Mouse (Mus musculus) embryonic facial prominence, embryonic 14.5 days (tissue): ENCODE data around the gene P4ha2. TPM values are rescaled to one million over a fixed set of nuclear protein-coding genes. Genes with fewer than 3 reads are reported as not detected.

Experiments
- ATAC-seq: fragments of 200-750 bp; cut with Nextera tagmentation; 2 replicates; pipeline ENCODE4 v1.8.0; 2017; ENCODE audit warnings: low read depth, moderate number of reproducible peaks, moderate TSS enrichment
- DNase-seq: peaks from one replicate; pipeline ENCODE4 v3.0.0-alpha.2; 2015; ENCODE audit warnings: low spot score
- H3K27ac ChIP-seq: fragments of 300-500 bp; sonication (generic); replicated peaks from 2 replicates; pipeline ENCODE4 v1.5.1; 2014; ENCODE audit warnings: low read depth, mild to moderate bottlenecking, low read length, moderate library complexity
- H3K27me3 ChIP-seq: fragments of 300-500 bp; sonication (generic); replicated peaks from 2 replicates; pipeline ENCODE4 v1.6.1; 2014; ENCODE audit warnings: low read length; ENCODE audit not compliant: control insufficient read depth, insufficient read depth
- H3K36me3 ChIP-seq: fragments of 300-500 bp; sonication (generic); 2 replicates; pipeline ENCODE4 v1.6.1; 2014; ENCODE audit warnings: low read length, mixed read lengths; ENCODE audit not compliant: control insufficient read depth, insufficient read depth
- H3K4me1 ChIP-seq: fragments of 300-500 bp; sonication (generic); 2 replicates; pipeline ENCODE4 v1.6.1; 2014; ENCODE audit warnings: antibody characterized with exemption, low read length; ENCODE audit not compliant: control insufficient read depth, insufficient read depth
- H3K4me2 ChIP-seq: fragments of 300-500 bp; sonication (generic); 2 replicates; pipeline ENCODE4 v1.6.1; 2014; ENCODE audit warnings: low read depth, mild to moderate bottlenecking, low read length, moderate library complexity, mixed read lengths
- H3K4me3 ChIP-seq: fragments of 300-500 bp; sonication (generic); 2 replicates; pipeline ENCODE4 v1.5.1; 2014; ENCODE audit warnings: low read depth, mild to moderate bottlenecking, low read length
- H3K9ac ChIP-seq: fragments of 300-500 bp; sonication (generic); 2 replicates; pipeline ENCODE4 v1.6.1; 2014; ENCODE audit warnings: low read depth, mild to moderate bottlenecking, low read length, moderate library complexity, mixed read lengths
- H3K9me3 ChIP-seq: fragments of 300-500 bp; sonication (generic); 2 replicates; pipeline ENCODE4 v1.6.1; 2016; ENCODE audit warnings: low read length; ENCODE audit not compliant: control insufficient read depth
- WGBS: fragments of 180-500 bp; shearing (Covaris S2); extraction: QIAGEN DNeasy Blood & Tissue Kit; methylation state at CpG from one replicate; pipeline ENCODE4 v1.1.7; 2014; 5-methylcytosine and 5-hydroxymethylcytosine counted together
- polyA plus RNA-seq: library from polyadenylated mRNA; unstranded; fragments of >200 nt; fragmentation: Nextera tagmentation; extraction: Ambion mirVana; gene quantifications from 2 replicates; pipeline ENCODE4 v1.2.1, GENCODE M21; 2014

The P4ha2 gene
- polyA plus RNA-seq, 1 experiment from 2014 or later = 120 TPM

- Histone ChIP-seq H3K4me2 (peak overlapping the region; percentile 3; the same call in 1 of the 2 replicates), H3K36me3 (0 out of 2 replicates have a peak, but pooled peaks cover 14% of the 10 kb centered on the region), H3K9ac (0 out of 2 replicates have a peak overlapping the region, but pooled peaks have one; percentile 25), H3K4me1 (peaks cover 40% of the 10 kb centered on the region), H3K27ac (peak overlapping the region; percentile 52; the same call in 1 of the 2 replicates), H3K4me3 (no peak overlapping the region), H3K9me3 (no peaks in the 10 kb centered on the region), H3K27me3 (no peaks in the 10 kb centered on the region)
- 61% methylated on average over 7 of the region's 7 CpGs for WGBS
- peak; percentile 48 for DNase-seq
- ATAC-seq = peak; percentile 35; the same call in 1 of the 2 replicates
These were observed 7.3 kb downstream of the P4ha2 start for GRCm38 (mm10) chr11:54107239-54107638.

- H3K9ac ChIP-seq = no peak overlapping the region
- peaks cover 38% of the 10 kb centered on the region for H3K4me1 ChIP-seq
- ATAC-seq (no peak), DNase-seq (no peak)
- WGBS = 59% methylated on average over 3 of the region's 3 CpGs
- H3K9me3 ChIP-seq = no peaks in the 10 kb centered on the region
- H3K27me3 ChIP-seq = no peaks in the 10 kb centered on the region
- no peak overlapping the region for H3K4me2 ChIP-seq
- H3K27ac ChIP-seq = 0 out of 2 replicates have a peak overlapping the region, but pooled peaks have one; percentile 17
- H3K36me3 ChIP-seq = 0 out of 2 replicates have a peak, but pooled peaks cover 14% of the 10 kb centered on the region
- H3K4me3 ChIP-seq = no peak overlapping the region
These were observed 8.2 kb downstream of the P4ha2 start for GRCm38 (mm10) chr11:54108131-54108530.

DNA sequence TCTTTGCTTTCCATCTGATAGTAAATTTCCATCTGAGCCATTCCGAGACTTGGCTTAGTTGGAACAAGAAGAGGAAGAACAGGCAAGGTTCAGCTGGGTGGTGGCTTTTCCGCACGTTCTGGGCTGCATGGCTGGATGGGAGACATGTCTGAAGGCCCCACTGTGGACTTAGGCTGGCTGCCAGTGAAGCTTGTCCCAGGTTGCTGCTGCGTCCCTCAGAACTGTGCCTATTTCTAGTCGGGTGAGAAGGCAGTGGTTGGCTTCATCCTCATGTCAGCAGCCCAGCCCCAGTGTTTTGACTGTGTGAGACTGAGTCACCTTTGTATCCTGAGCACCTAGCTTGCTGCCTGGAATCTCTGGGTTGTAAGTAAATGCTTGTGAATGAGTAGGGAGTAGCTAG is 9.0 kb downstream of the P4ha2 start:
- Histone ChIP-seq H3K4me2 (no peak overlapping the region), H3K4me1 (peaks cover 42% of the 10 kb centered on the region), H3K36me3 (0 out of 2 replicates have a peak, but pooled peaks cover 14% of the 10 kb centered on the region), H3K9me3 (no peaks in the 10 kb centered on the region), H3K27me3 (no peaks in the 10 kb centered on the region), H3K9ac (no peak overlapping the region), H3K4me3 (no peak overlapping the region), H3K27ac (no peak overlapping the region)
- 71% methylated on average over 5 of the region's 5 CpGs for WGBS
- DNase-seq = peak; percentile 43
- no peak for ATAC-seq

DNA sequence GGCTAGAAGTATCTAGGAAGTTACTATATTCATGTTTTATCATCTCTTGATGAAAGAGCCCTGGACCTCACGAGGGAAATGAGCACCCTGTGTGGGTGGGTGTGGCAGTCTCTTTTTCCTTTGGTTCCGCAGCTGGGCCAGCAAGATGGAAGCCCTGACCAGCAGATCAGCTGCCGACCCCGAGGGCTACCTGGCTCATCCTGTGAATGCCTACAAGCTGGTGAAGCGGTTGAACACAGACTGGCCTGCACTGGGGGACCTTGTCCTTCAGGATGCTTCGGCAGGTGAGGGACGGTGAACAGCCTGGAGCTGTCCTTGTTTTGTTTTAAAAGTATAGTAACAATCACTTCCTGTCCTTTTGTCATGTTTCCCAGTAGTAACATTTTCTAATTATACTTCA is 11.4 kb downstream of the P4ha2 start:
- Histone ChIP-seq H3K27ac (no peak overlapping the region), H3K4me3 (no peak overlapping the region), H3K27me3 (no peaks in the 10 kb centered on the region), H3K36me3 (0 out of 2 replicates have a peak, but pooled peaks cover 10% of the 10 kb centered on the region), H3K4me2 (no peak overlapping the region), H3K9ac (no peak overlapping the region), H3K9me3 (no peaks in the 10 kb centered on the region), H3K4me1 (peaks cover 65% of the 10 kb centered on the region)
- ATAC-seq = no peak
- WGBS = 80% methylated on average over 7 of the region's 7 CpGs
- no peak for DNase-seq

GRCm38 (mm10) chr11:54111976-54112741 is 12.3 kb downstream of the P4ha2 start:
- Histone ChIP-seq H3K27ac (peak overlapping the region; percentile 93), H3K36me3 (0 out of 2 replicates have a peak, but pooled peaks cover 10% of the 10 kb centered on the region), H3K4me3 (no peak overlapping the region), H3K9me3 (no peaks in the 10 kb centered on the region), H3K27me3 (no peaks in the 10 kb centered on the region), H3K9ac (peak overlapping the region; percentile 26; the same call in 1 of the 2 replicates), H3K4me1 (peaks cover 64% of the 10 kb centered on the region), H3K4me2 (peak overlapping the region; percentile 47)
- DNase-seq = peak; percentile 46
- 52% methylated on average over 21 of the region's 21 CpGs for WGBS
- no peak for ATAC-seq

- Histone ChIP-seq H3K27ac (peak overlapping the region; percentile 93), H3K9me3 (no peaks in the 10 kb centered on the region), H3K9ac (peak overlapping the region; percentile 56), H3K4me2 (peak overlapping the region; percentile 47), H3K4me1 (peaks cover 63% of the 10 kb centered on the region), H3K4me3 (peak overlapping the region; percentile 7; the same call in 1 of the 2 replicates), H3K36me3 (peaks cover 18% of the 10 kb centered on the region; the same call in 1 of the 2 replicates), H3K27me3 (no peaks in the 10 kb centered on the region)
- 0% methylated on average over 7 of the region's 10 CpGs for WGBS
- DNase-seq = peak; percentile 98
- ATAC-seq = peak; percentile 97
These were observed 13.0 kb downstream of the P4ha2 start for GRCm38 (mm10) chr11:54112920-54113319.

DNA sequence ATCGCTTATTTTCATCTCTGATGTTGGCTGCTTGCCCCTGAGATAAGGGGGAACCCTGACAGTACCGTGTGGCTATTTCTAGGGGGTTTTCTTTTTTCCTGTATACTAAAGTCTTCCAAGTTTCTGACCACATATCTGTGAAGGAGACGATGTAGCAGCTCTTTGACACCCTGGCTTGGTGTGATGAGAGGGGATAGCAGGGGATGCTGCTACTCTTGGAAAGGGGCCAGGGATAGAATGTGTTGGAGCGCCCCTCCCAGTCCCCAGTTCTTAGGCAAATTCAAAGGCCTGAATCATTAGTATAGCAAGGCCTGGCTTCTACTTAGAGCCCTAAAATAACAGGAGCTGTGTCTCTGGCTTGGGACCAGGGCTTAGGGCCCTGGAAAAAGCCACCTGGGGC is 13.5 kb downstream of the P4ha2 start:
- ATAC-seq (no peak), DNase-seq (peak; percentile 71)
- Histone ChIP-seq H3K27me3 (no peaks in the 10 kb centered on the region), H3K4me1 (peaks cover 59% of the 10 kb centered on the region), H3K36me3 (peaks cover 22% of the 10 kb centered on the region; the same call in 1 of the 2 replicates), H3K9me3 (no peaks in the 10 kb centered on the region), H3K27ac (peak overlapping the region; percentile 93), H3K9ac (peak overlapping the region; percentile 56), H3K4me3 (peak overlapping the region; percentile 7; the same call in 1 of the 2 replicates), H3K4me2 (peak overlapping the region; percentile 47)
- WGBS = 15% methylated on average over 4 of the region's 4 CpGs

- Histone ChIP-seq H3K9me3 (no peaks in the 10 kb centered on the region), H3K9ac (no peak overlapping the region), H3K4me1 (peaks cover 57% of the 10 kb centered on the region), H3K36me3 (peaks cover 32% of the 10 kb centered on the region), H3K4me2 (no peak overlapping the region), H3K27me3 (no peaks in the 10 kb centered on the region), H3K27ac (no peak overlapping the region), H3K4me3 (no peak overlapping the region)
- DNase-seq (no peak), ATAC-seq (no peak)
- WGBS = 94% methylated on average over 3 of the region's 3 CpGs
These were observed 14.9 kb downstream of the P4ha2 start for GRCm38 (mm10) chr11:54114746-54115145.
